Mouse (Mus musculus) induced T-regulatory cell, adult 2 months (primary cell): ENCODE data around the gene Adgrb3.
"Not testable (repeated sequence)": the region's sequence is repeated elsewhere in the genome, so short reads cannot be mapped to it uniquely, and the experiment has no call there.

Experiments used
- DNase-seq: peaks from one replicate; pipeline ENCODE4 v3.0.0-alpha.2; 2012; ENCODE audit warnings: low read depth

The Adgrb3 gene

DNA sequence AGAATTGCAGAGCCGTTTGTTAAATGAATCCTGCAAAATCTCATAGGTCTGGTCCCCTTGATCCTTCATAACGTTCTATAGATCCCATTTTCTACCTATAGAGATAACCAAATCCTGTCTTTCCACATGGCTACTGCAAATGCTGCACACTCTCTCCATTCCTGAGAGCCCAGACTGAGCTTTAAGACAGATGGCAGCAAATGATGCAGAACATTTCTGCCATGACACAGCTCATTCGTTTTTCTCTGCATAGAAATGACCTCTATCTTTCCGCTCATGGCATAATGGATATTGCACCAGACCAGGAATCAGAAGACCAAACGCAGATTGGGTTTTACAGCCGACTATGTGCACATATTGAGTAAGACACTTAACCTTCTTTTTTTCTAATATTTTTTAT is 84.8 kb downstream of the Adgrb3 start:
- no peak for DNase-seq

DNA sequence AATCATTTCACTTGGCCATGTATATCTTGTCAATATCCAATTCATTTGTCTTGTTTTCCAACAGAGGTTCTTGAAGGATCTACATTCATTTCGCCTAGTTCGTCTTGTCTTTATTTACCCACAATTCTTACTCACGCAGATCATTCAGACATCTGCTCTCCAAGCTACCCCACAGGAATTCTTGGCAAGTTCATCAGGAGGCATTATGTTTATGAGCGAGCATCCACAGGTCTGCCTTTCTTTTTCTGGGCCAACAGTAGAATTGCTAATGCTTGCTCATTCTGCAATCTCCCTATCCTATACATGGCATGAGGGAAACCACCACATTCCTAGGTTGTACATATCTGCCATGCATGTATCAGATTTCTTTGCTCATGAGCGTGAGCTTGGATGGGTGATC is 99.7 kb downstream of the Adgrb3 start:
- no peak for DNase-seq

DNA sequence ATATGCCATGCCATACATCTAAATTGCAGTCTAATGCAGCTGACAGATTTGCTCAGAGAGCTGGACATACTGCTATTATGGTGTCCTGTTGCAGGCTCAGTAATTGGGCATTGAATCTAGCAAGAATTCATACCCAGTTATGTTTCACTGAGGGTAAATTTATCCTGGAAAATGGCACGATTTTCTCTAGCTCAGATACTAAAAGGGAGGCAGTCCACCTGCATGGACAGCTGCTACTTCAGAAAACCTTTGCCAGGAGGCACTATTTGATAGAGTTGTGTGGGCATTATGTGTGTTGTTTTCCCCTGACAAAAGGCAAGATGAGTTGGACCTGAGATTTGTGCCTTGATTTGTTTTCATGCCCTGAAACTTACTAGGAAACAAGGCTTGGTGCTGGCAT is 118.0 kb downstream of the Adgrb3 start:
- DNase-seq = no peak

DNA sequence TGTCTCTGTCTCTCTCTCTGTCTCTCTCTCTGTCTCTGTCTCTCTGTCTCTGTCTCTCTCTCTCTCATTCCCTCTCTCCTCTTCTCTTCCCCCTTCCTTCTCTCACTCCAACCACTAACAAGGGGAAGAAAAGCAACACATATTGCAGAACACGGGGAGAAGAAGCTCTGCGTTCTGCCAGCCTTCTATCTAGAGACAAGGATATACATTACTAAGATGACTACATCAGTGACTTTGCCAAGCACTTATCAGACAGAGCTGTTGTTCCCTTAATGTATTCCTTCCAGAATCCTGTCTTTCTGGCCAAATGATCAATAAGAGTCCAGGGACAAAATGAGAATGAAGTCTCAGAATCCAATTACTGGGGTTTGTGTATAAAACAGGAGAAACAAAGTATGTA is 123.2 kb downstream of the Adgrb3 start:
- no peak for DNase-seq

DNA sequence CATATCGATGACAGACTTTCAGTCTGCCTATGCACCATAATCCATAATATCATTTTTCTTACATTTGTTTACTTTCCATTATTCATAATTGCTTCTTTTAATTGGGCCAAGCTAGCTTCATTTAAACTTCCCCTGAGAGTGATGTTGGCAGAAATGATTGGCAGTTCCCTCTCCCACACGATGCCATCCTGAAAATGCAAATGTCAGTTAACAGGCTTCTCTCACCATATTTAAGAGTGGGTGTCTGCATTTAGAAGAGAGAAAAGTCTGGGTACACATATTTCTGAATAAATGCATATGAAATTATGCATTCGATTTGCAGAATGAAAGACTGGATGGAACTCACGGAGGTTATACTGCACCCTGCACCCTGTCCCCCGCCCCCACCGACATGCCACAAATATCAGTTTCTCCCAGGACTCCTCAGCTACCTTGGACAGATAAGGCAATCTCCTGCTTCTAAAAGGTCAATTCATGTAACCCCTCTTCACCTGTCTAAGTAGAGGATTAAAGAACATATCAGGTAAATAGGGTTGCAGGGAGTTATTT is 130.7 kb downstream of the Adgrb3 start:
- no peak for DNase-seq

DNA sequence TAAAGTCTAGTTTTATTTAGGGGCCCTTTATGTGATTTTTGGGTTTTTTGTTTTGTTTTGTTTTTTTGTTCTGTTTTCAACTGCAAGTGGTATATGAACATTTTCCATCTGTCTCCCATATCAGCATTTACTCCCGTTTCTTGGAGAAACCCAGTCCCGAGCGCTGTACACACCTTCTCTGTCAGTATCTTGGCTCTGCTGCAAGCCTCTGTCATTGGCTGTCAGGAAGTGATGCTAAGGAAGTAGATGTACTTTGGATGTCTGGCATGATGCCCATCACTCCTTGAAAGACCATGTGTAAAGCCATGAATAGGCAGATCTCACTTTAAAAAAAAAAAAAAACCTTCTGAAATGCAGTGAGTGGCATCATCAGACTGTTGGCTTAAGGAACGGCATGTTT is 132.3 kb downstream of the Adgrb3 start:
- DNase-seq = no peak

DNA sequence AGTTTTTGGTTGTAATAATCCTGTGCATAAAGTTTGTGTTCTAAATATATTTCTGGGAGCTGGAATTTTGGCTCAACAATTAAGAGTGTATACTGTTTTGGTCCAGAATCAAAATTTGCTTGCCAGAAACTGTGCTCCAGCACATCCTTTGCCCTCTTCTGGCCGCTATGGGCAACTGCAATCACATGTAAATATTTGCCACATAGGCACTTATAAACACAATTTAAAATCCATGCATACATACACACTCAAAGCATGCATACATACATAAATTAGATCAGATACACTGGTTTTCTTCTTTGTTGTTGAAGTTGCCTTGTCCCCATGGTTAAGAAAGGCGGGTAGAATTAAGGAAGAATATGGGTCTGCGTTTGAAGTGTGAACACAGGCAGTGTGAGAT is 132.7 kb downstream of the Adgrb3 start:
- no peak for DNase-seq

DNA sequence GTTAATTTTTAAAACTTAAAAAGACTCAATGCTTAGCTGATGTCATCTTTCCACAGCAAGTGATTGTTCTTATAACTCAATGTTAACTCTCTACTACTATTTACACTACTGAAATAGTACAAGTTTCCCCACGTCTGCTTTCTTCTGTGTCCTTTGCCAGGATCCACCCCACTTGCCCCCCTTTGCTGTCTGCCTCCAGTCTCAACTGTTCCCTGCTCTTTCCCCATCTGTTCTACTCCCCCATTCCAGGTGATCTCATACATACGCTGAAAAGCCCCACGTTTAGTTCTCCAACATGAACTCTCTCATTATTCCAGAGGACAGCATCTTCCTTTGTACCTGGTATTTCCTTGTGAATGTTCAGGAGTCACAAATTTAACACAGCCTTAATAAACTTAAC is 147.4 kb downstream of the Adgrb3 start:
- DNase-seq = no peak

DNA sequence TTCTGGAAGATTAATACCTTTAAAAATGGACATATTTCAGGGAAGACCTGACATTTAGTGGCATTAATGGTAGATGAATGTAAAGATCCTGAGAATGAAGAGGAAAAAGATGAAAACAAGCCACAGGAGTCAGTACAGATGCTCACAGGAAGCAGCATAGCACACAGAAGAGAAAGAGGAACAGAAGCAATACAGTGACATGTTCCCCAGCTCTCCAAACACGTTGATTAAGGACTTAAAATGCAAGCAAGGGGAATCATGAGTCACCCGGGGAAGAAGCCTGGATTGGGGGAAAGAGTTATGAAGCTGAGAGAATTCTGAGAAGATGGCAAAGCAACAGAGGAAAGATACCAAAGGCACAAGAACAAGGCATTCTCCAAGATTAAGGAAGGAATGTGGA is 149.9 kb downstream of the Adgrb3 start:
- no peak for DNase-seq

DNA sequence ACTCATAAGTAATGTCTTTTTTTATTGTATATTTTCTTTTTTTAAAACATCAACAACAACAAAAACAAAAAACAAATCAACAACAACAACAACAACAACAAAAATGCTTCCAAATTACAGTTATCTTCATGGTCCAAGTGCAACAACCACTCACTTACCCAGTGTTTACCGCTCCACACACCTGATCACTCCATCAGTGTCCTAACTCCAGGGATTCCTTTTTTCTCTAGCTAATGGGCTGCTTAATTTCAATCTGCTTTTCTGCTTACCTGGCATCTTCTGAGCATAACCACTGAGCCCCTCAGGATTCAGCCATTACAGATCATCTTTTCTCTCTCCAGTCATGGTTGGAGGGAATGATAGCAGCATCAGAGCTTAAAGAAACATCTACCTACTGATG is 176.8 kb downstream of the Adgrb3 start:
- no peak for DNase-seq

DNA sequence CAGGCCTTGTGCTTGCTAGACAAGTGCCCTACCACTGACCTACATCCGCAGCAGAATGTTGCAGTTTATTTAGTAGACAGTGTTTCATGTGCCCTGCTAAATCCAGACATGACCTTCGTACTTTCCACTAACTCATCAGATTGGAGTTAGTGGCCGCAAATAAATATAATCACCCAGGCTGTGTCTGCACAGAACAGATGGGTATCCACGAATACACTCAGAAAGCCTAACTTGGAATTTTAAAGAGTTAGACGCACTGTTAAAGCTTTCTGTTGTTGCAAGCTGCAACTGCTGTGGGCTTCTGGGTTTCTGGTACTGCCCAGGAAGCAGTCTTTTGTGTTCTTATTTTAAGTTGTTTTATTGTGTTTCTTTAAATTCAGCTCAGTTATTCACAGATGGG is 185.3 kb downstream of the Adgrb3 start:
- DNase-seq = no peak

DNA sequence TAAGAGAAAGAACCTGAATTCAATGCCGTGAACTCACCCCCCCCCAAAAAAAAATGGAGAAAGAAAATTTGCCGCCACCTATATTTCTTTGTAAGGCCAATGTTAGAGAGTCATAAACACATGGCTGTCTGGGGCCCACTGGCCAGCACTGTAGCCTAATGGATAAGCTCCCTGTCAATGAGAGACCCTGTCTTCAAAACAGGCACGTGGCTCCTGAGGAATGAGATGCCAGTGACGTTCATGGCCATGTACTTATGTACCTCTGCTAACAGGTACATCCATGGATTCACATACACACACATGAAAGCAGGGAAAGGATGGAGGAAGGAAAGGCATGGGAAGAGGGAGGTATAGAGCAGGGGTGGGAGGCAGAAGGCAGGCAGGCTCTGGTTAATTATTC is 208.0 kb downstream of the Adgrb3 start:
- no peak for DNase-seq

DNA sequence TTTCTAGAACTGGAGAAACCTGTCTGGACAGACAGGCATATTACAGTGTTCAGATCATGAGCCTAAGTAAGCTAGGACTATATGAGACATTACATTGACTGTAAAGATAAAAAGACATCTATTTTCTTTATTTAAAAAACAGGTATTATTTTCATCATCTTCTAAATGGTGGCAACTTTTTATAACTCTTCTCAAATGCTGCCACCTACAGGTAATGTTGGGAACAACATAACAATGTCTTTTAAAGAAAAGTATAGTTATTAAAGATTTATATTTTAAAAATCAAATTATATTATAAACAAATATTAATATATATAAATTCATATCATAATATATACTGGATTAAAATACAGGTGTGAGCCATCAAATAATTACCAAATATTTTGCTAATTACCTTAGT is 212.6 kb downstream of the Adgrb3 start:
- DNase-seq = peak; percentile 4

DNA sequence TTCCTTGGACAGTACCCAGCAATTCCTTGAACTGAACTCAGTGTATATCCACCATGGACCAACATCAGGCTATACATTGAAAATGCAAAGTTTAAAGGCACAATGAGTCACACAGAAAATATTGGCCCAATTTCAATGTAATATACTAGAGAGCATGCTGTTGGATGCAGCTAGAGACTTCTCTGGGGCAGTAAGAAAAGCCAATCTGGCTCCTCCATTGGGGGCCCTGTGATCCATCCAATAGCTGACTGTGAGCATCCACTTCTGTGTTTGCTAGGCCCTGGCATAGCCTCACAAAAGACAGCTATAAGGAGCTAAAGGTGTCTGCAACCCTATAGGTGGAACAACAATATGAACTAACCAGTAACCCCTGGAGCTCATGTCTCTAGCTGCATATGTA is 218.7 kb downstream of the Adgrb3 start:
- DNase-seq = not testable (repeated sequence)

DNA sequence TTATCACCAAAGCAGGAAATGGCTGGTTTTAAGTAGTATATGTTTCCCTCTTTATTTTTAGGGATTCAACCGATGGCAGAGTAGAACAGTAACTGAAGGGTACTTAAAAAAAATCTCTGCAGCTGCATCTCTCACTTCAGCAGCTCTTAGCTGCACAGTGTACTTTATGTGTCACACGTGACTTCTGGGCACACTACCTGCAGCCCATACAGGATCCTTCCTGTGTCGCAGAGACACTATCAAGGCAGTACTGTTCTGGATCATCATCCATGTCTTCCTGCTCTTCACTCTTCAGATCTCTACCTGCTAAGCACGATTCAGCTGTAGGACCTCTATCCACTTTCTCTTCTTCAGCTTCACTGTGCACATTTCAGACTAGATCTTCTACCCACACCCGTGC is 230.6 kb downstream of the Adgrb3 start:
- no peak for DNase-seq

DNA sequence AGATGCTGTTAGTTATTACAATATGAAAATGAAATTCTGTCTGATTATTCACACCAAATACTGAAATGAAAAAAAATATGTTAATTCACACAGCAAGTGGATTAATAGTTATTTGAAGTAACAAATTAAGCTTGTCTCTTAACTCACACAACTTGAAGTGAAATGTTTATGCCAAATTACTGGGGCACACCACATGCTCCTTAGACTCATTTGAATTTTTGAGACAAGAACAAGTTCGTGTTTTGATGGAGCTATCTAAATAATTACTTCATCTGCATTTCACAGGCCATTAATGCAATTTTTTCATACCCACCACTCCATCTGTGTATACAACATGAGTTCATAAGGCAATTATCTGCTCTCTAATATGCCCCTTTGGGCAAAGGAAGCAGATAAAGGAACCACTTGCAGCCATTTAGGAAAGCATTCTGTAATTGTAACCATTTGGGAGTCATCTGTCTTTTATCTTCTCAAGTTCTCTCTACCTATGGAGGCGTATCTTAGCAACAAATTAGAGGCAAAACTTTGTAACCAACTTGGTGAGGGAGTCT is 240.9 kb downstream of the Adgrb3 start:
- no peak for DNase-seq

DNA sequence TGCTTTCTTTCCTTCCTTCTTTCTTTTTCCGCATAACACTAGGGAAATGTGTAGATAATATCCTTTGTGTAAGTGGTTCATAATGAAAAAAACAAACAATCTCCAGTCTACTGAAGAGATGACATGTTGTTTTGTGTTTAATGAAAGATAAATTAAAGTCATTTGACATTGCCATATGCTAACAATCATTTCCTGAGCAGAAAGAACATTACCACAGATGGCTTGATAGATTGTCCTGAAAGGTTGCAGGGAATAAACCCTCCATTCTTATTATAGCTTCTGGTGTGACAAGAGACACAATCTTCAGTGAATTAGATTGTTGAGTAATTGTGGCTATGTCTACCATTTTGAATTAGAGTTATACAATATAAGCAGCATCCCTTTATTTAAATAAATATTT is 247.8 kb downstream of the Adgrb3 start:
- DNase-seq = no peak

DNA sequence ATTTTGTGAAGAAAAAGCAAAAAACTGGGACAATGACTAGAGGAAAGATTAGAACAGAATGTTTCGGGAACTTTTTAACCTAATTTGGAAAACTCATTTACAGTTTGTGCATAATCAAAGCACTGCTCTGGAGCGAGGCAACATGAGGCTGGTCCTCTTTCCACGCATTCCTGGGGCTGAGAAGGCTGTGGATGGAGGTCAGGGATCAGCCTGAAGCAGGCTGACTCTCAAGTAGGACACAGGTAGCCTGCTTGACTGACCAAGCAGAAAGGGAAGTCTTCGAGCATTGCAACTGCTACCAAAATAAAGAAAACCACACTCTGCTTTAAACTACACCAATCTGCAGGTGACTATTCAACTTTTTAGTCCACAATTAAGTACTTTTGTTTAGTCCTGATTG is 251.7 kb downstream of the Adgrb3 start:
- no peak for DNase-seq

DNA sequence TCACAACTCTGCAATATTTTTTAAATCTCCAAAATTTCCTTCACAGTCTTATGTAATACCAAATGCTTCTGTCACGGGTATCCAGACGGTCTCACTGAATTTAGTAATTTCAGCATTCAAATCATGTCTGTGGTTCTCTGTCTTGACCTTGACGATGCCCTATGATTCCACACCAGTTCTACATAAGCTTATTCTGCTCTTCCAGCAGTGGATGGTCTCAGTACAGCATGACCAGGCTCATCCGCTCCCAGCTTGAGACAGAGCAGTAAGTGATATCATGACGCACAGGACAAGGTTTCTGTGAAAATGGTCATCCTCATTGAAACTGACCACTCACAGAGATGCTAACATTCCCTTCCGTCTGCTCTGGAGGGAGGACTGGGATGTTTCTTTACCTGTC is 252.9 kb downstream of the Adgrb3 start:
- DNase-seq = no peak

DNA sequence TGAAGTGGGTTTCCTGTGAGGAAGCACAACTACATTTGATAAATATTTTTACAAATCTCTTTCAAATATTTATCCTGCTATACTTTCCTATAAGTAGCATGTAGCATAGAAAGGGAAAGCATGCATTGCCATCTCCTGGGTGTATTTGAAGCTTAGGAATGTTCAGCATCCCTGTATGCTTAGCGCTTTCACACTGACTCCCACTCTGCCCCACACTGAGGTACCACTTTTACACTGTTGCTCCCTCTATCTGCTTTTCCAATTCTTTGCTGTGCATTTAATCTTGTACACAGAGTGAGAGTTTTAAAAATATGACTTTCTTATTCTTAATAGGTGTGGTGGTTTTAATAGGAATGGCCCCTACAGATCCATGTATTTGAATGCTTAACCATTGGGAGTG is 261.4 kb downstream of the Adgrb3 start:
- no peak for DNase-seq

DNA sequence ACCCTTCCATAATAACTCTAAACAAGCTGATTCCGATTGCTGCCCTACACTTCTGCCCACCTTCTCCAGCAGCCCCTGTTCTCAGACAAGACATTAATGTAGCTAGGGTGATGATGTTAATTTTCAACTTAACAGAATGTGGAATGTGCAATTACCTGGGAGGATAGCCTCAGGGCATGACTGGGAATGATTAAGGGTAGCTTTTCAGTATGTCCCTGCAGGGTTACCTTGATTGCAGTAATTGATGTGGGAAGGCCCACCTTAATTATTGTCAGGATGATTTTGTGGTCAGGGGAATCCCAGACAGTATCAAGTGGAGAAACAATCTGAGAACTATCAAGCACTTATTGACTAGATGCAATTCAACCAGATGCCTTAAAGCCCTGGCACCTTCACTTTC is 283.4 kb downstream of the Adgrb3 start:
- no peak for DNase-seq

DNA sequence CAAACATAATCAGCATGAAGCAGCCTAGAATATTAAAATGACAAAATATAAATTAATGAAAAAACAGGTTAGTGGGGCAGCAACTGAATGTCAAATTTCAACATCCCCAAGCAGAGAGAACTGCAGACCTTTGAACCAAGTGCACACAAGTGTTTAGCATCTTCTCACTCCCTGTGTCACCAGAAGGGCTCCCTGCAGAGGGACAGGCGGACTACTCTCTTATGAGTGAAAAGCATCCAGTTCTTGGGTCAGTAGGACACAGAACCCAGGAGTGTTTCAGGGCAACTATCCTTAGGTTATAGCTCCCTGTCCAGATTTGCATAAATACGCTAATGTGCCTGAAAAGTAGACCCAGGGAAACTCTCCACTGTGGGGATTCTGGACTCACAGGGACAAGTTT is 285.6 kb downstream of the Adgrb3 start:
- DNase-seq = no peak

DNA sequence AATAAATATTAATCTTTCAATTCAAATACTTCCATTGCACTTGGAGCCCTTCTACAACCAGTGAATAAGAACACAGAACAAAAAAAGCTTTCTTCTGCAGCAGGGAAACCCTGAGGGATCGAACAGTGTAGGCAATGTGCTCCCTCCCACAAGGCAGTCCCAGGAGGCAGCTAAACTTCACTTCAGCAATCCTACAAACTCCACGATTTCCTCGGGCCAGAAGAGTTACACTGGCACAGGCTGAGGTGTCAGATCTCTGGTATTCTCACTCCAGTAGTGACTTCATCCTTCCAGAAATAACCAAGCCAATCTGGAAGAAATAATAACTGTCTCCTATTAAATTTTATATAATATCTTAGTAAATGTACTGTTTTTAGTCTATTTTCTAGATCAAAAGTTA is 286.6 kb downstream of the Adgrb3 start:
- DNase-seq = no peak

DNA sequence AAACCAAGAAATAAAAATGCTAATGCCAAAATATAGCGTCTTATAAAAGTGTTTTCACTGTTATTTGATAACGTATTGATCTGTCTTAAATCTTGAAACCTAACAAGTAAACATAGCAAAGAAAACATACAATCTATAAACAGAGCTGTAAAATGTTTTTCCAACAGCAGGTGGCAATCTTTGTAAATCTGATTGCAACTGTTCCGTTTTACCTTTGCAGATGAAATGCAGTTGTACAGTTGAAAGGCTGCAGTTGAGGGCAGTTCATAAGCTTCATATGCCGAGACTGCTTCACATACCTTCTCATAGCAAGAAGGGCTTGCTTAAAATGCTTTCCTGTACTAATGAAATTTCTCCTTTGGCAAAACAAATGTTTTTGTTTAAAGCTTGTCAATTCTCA is 302.5 kb downstream of the Adgrb3 start:
- no peak for DNase-seq
